In the genomic region with DNA sequence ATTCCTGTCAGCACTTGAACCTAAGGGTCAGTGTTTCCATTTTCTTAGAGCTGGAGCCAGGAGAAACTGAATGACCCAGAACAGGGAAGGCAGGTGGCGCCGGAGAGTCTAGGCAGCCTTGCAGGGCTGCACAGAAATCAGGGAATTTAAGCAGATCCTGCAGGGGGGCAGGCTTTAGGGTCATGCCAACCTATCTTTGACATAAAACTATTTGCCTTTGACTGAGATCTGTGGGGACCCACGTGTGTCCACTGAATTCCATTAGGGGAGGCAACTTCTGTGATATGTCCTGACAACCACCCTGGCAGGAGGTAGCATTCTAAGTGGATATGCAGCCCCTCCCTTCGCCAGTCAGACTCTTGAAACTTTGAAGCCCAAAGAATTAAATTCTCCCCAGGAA, we compare ENCODE assay signal across 12 mouse cellular contexts.
A peak's percentile ranks its signal among the peaks of the same experiment; 100 is the strongest.
DNase-seq lines count a peak whose midpoint lies in the region; ATAC-seq lines count a peak whose summit lies in the region.
"Had no signal": no experiment of that assay in that cellular context is flagged by ENCODE, and none has a peak within 500 bp of the region (broad histone marks: within the 10 kb centered on the region; RNA-seq: fewer than 3 reads in every experiment).

No protein-coding gene starts in this region.

- H3K9me3 ChIP-seq in hindbrain, embryonic 11.5 days (ENCODE audit: control insufficient read depth, low read length) = no peaks in the 10 kb centered on the region
- no peaks in the 10 kb centered on the region for H3K9me3 ChIP-seq in hindbrain, embryonic 16.5 days (ENCODE audit: control insufficient read depth, low read length)
- no peaks in the 10 kb centered on the region for H3K9me3 ChIP-seq in neural tube, embryonic 11.5 days (ENCODE audit: control insufficient read depth, low read length)

- peak; percentile 25 for DNase-seq in hindbrain, embryonic 11.5 days (ENCODE audit: low spot score)
- DNase-seq in ovary, postnatal 36 days (ENCODE audit: low spot score) = peak; percentile 21
- no peak for DNase-seq in ovary, postnatal 14 days (ENCODE audit: low spot score)
- peak; percentile 56 for DNase-seq in embryo, embryonic 11 days
- peak; percentile 21 for DNase-seq in neural tube, embryonic 11.5 days (ENCODE audit: low spot score)
- DNase-seq in liver = no peak
- DNase-seq: cerebellum, adult 9-11 months; heart, adult 2 months; lung, postnatal 4 days had no signal

- H3K4me2 ChIP-seq in hindbrain, embryonic 11.5 days (replicated peaks; ENCODE audit: low read depth, low read length) = no peak overlapping the region
- H3K4me2 ChIP-seq in hindbrain, embryonic 16.5 days (ENCODE audit: low read length) = no peak overlapping the region
- H3K4me2 ChIP-seq in neural tube, embryonic 11.5 days (ENCODE audit: low read depth) = no peak overlapping the region

- H3K36me3 ChIP-seq in hindbrain, embryonic 11.5 days (ENCODE audit: control insufficient read depth, insufficient read depth, low read length) = no peaks in the 10 kb centered on the region
- H3K36me3 ChIP-seq in hindbrain, embryonic 16.5 days (ENCODE audit: control insufficient read depth, insufficient read depth, low read length) = no peaks in the 10 kb centered on the region
- no peaks in the 10 kb centered on the region for H3K36me3 ChIP-seq in neural tube, embryonic 11.5 days (ENCODE audit: control insufficient read depth, insufficient read depth, low read length)

- no peak overlapping the region for H3K9ac ChIP-seq in hindbrain, embryonic 11.5 days (ENCODE audit: low read depth, low read length)
- no peak overlapping the region for H3K9ac ChIP-seq in hindbrain, embryonic 16.5 days (ENCODE audit: low read depth, low read length)
- no peak overlapping the region for H3K9ac ChIP-seq in neural tube, embryonic 11.5 days (ENCODE audit: low read length)
- H3K9ac ChIP-seq: liver, embryonic 14.5 days had no signal

- H3K4me3 ChIP-seq in hindbrain, embryonic 11.5 days (ENCODE audit: low read depth, low read length) = no peak overlapping the region
- H3K4me3 ChIP-seq in hindbrain, embryonic 16.5 days (ENCODE audit: low read length) = no peak overlapping the region
- H3K4me3 ChIP-seq in neural tube, embryonic 11.5 days (ENCODE audit: low read depth, low read length) = no peak overlapping the region
- H3K4me3 ChIP-seq: heart, adult 2 months had no signal

- ATAC-seq in hindbrain, embryonic 11.5 days (ENCODE audit: low FRiP score) = 0 out of 2 replicates have a peak, but pooled peaks have one; percentile 49
- ATAC-seq in hindbrain, embryonic 16.5 days = no peak
- no peak for ATAC-seq in neural tube, embryonic 11.5 days (ENCODE audit: insufficient read depth, low FRiP score, low TSS enrichment)
- ATAC-seq: intestine, postnatal 0 days had no signal

- no peaks in the 10 kb centered on the region for H3K4me1 ChIP-seq in hindbrain, embryonic 11.5 days (replicated peaks; ENCODE audit: control insufficient read depth, insufficient read depth, low read length)
- H3K4me1 ChIP-seq in hindbrain, embryonic 16.5 days (ENCODE audit: control insufficient read depth, insufficient read depth, low read depth, low read length) = no peaks in the 10 kb centered on the region
- no peaks in the 10 kb centered on the region for H3K4me1 ChIP-seq in neural tube, embryonic 11.5 days (ENCODE audit: control insufficient read depth, insufficient read depth, low read length)

- 24% methylated on average over 4 of the region's 4 CpGs for WGBS in hindbrain, embryonic 11.5 days
- 30% methylated on average over 4 of the region's 4 CpGs for WGBS in hindbrain, embryonic 16.5 days
- WGBS in neural tube, embryonic 11.5 days = 47% methylated on average over 4 of the region's 4 CpGs

- H3K27me3 ChIP-seq in hindbrain, embryonic 11.5 days (ENCODE audit: control insufficient read depth, insufficient read depth, low read length) = no peaks in the 10 kb centered on the region
- H3K27me3 ChIP-seq in hindbrain, embryonic 16.5 days (replicated peaks; ENCODE audit: control insufficient read depth, insufficient read depth, low read length) = no peaks in the 10 kb centered on the region
- H3K27me3 ChIP-seq in neural tube, embryonic 11.5 days (ENCODE audit: control insufficient read depth, insufficient read depth, low read length) = no peaks in the 10 kb centered on the region

- no peak overlapping the region for H3K27ac ChIP-seq in hindbrain, embryonic 11.5 days (ENCODE audit: low read depth, low read length)
- no peak overlapping the region for H3K27ac ChIP-seq in hindbrain, embryonic 16.5 days (ENCODE audit: low read depth, low read length)
- H3K27ac ChIP-seq in neural tube, embryonic 11.5 days (ENCODE audit: low read depth, low read length) = no peak overlapping the region
- H3K27ac ChIP-seq: heart, adult 2 months; liver, embryonic 14.5 days had no signal

Comparison
In these comparisons a context has a peak if more than half of its experiments do, and no peak if none do; other contexts are left out.
1. DNase-seq: peak in hindbrain, embryonic 11.5 days (single experiment), ovary, postnatal 36 days (single experiment), embryo, embryonic 11 days (single experiment) and neural tube, embryonic 11.5 days (single experiment); none in ovary, postnatal 14 days (single experiment) and liver (single experiment).